Mouse (Mus musculus) spleen, postnatal 36 days (tissue): ENCODE data around the gene Arid2.
"Not testable (repeated sequence)": the region's sequence is repeated elsewhere in the genome, so short reads cannot be mapped to it uniquely, and the experiment has no call there.

ENCODE experiments used
- DNase-seq, 2 experiments: peaks; one replicate each; pipeline ENCODE4 v3.0.0; 2022; ENCODE audit warnings: low spot score in 2 of 2, mixed read lengths in 1 of 2

Gene Arid2

GRCm38 (mm10) chr15:96287369-96287975 is at the start of gene Arid2:
Arid2 (plus strand) TSS chr15:96287518.
- peak; percentile 64 to 66 for DNase-seq

GRCm38 (mm10) chr15:96238071-96238470 is 49.2 kb upstream of the Arid2 start:
- no peak for DNase-seq

GRCm38 (mm10) chr15:96244171-96244570 is 43.1 kb upstream of the Arid2 start:
- DNase-seq = no peak

- DNase-seq = not testable (repeated sequence)
Measured at GRCm38 (mm10) chr15:96244715-96245114, 42.6 kb upstream of the Arid2 start.

GRCm38 (mm10) chr15:96253827-96254226 is 33.5 kb upstream of the Arid2 start:
- no peak for DNase-seq

- no peak for DNase-seq
Measured at GRCm38 (mm10) chr15:96254356-96254755, 33.0 kb upstream of the Arid2 start.

GRCm38 (mm10) chr15:96257781-96258180 is 29.5 kb upstream of the Arid2 start:
- no peak for DNase-seq

- no peak for DNase-seq
Measured at GRCm38 (mm10) chr15:96264614-96265013, 22.7 kb upstream of the Arid2 start.

- no peak for DNase-seq
Measured at GRCm38 (mm10) chr15:96267933-96268332, 19.4 kb upstream of the Arid2 start.

- DNase-seq = no peak
Measured at GRCm38 (mm10) chr15:96268610-96269009, 18.7 kb upstream of the Arid2 start.

- no peak for DNase-seq
Measured at GRCm38 (mm10) chr15:96269402-96269801, 17.9 kb upstream of the Arid2 start.

- no peak for DNase-seq
Measured at GRCm38 (mm10) chr15:96270272-96270880, 16.9 kb upstream of the Arid2 start.

- no peak for DNase-seq
Measured at GRCm38 (mm10) chr15:96272356-96272755, 15.0 kb upstream of the Arid2 start.

GRCm38 (mm10) chr15:96274341-96274740 is 13.0 kb upstream of the Arid2 start:
- no peak for DNase-seq

- DNase-seq = no peak
Measured at GRCm38 (mm10) chr15:96275198-96275597, 12.1 kb upstream of the Arid2 start.

- DNase-seq = no peak
Measured at GRCm38 (mm10) chr15:96275810-96276493, 11.4 kb upstream of the Arid2 start.

GRCm38 (mm10) chr15:96277061-96277460 is 10.3 kb upstream of the Arid2 start:
- no peak for DNase-seq

GRCm38 (mm10) chr15:96281236-96281635 is 6.1 kb upstream of the Arid2 start:
- DNase-seq = no peak

GRCm38 (mm10) chr15:96283141-96283540 is 4.2 kb upstream of the Arid2 start:
- no peak for DNase-seq

GRCm38 (mm10) chr15:96283920-96284431 is 3.3 kb upstream of the Arid2 start:
- peak; percentile 43 to 62 for DNase-seq

GRCm38 (mm10) chr15:96284711-96285322 is 2.5 kb upstream of the Arid2 start:
- DNase-seq = peak; percentile 50 to 66

- DNase-seq = peak; percentile 83
Measured at GRCm38 (mm10) chr15:96285323-96286014, 1.8 kb upstream of the Arid2 start.
